Mouse (Mus musculus): ENCODE measurements around the gene Tmem120a. TPM values are rescaled to one million over a fixed set of nuclear protein-coding genes. Genes with fewer than 3 reads are reported as not detected.

Tmem120a gene
- polyA plus RNA-seq, 1 experiment from 2014 or later = 23.2 TPM

DNA sequence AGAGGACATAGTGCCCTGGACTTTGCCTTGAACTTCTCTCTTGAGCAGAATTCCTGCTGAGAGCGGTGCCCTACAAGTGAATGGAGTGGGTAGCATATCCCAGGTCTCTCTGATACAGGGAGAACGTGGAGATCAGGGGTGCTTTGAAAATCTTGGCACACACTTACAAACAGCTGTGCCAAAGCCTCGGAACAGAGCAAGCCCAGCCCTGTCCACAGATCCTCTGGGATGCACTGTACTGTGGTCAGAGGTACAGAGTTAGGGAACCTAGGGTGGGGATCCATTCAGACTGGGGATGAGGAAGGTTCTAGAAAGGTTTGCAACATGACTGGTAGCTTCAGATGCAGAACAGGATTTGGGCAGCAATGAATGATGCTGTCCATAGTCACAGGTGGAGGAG is 24.1 kb downstream of the Tmem120a start:
- no peak overlapping the region for H3K27ac ChIP-seq (ENCODE audit: low read depth, low read length)
- no peak overlapping the region for H3K4me3 ChIP-seq (ENCODE audit: low read depth, low read length)
- DNase-seq (ENCODE audit: low spot score) = no peak
- no peaks in the 10 kb centered on the region for H3K27me3 ChIP-seq (replicated peaks; ENCODE audit: control insufficient read depth, insufficient read depth, low read length)
- H3K4me2 ChIP-seq = no peak overlapping the region
- peaks cover 6% of the 10 kb centered on the region; the same call in 1 of the 2 replicates for H3K36me3 ChIP-seq (ENCODE audit: control insufficient read depth, insufficient read depth, low read length)
- peaks cover 7% of the 10 kb centered on the region for H3K4me1 ChIP-seq (replicated peaks; ENCODE audit: control insufficient read depth, insufficient read depth, low read length)
- H3K9me3 ChIP-seq (ENCODE audit: control insufficient read depth, low read length) = no peaks in the 10 kb centered on the region
- ATAC-seq (replicated peaks; ENCODE audit: low FRiP score) = no peak
- WGBS = 87% methylated on average over 3 of the region's 3 CpGs
- no peak overlapping the region for H3K9ac ChIP-seq (ENCODE audit: low read depth, low read length)

- no peak for DNase-seq (ENCODE audit: low spot score)
- Histone ChIP-seq H3K4me2 (no peak overlapping the region), H3K27ac (ENCODE audit: low read depth, low read length) (no peak overlapping the region), H3K9me3 (ENCODE audit: control insufficient read depth, low read length) (no peaks in the 10 kb centered on the region), H3K36me3 (ENCODE audit: control insufficient read depth, insufficient read depth, low read length) (peaks cover 6% of the 10 kb centered on the region; the same call in 1 of the 2 replicates), H3K4me1 (replicated peaks; ENCODE audit: control insufficient read depth, insufficient read depth, low read length) (peaks cover 2% of the 10 kb centered on the region), H3K4me3 (ENCODE audit: low read depth, low read length) (no peak overlapping the region), H3K27me3 (replicated peaks; ENCODE audit: control insufficient read depth, insufficient read depth, low read length) (no peaks in the 10 kb centered on the region), H3K9ac (ENCODE audit: low read depth, low read length) (no peak overlapping the region)
- no peak for ATAC-seq (replicated peaks; ENCODE audit: low FRiP score)
- 86% methylated on average over 10 of the region's 10 CpGs for WGBS
Observed at GRCm38 (mm10) chr5:135719586-135720120, 24.6 kb downstream of the Tmem120a start.

GRCm38 (mm10) chr5:135715624-135716023 is 28.6 kb downstream of the Tmem120a start:
- Histone ChIP-seq H3K4me1 (replicated peaks; ENCODE audit: control insufficient read depth, insufficient read depth, low read length) (peaks cover 37% of the 10 kb centered on the region), H3K4me2 (no peak overlapping the region), H3K27me3 (replicated peaks; ENCODE audit: control insufficient read depth, insufficient read depth, low read length) (no peaks in the 10 kb centered on the region), H3K36me3 (ENCODE audit: control insufficient read depth, insufficient read depth, low read length) (peaks cover 6% of the 10 kb centered on the region; the same call in 1 of the 2 replicates), H3K9ac (ENCODE audit: low read depth, low read length) (no peak overlapping the region), H3K9me3 (ENCODE audit: control insufficient read depth, low read length) (no peaks in the 10 kb centered on the region), H3K4me3 (ENCODE audit: low read depth, low read length) (no peak overlapping the region), H3K27ac (ENCODE audit: low read depth, low read length) (no peak overlapping the region)
- no peak for DNase-seq (ENCODE audit: low spot score)
- no peak for ATAC-seq (replicated peaks; ENCODE audit: low FRiP score)
- WGBS = 57% methylated on average over 10 of the region's 10 CpGs

DNA sequence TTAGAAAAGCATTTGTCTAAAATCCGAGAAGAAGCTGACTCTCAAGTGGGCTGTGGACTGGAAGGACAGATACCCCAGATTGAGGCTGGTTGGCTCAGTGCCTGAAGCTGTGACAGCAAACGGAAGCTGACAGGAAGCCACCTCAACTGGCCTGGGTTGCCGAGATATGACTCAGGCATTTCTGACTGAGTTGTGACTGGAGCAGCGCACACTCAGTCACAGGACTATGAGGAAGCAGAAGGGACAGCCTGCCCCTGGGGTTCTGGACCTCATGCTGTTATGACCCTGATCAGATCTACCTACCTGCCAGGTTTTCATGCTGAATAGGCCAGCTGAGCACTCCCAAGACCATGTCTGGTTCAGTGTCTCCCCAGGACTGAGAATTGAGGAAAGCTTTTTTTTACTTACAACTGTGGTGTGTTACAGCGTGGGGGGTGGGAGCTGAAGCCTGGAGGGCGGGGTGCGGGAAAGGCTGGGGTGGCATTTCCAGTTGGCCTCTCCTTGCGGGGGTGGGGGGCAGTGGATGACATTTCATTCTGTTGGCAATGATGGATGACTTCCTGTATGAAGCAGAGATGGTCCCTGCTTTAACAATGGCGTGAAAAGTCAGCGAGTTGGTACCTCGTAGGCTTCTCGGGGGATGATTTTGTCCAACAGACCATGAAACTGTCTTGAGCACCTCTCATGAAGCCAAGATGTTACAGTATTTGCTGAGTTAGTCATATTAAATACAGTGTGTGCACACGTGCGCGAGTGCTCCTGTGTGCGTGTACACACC is 30.6 kb downstream of the Tmem120a start:
- Histone ChIP-seq H3K9ac (ENCODE audit: low read depth, low read length) (no peak overlapping the region), H3K4me1 (replicated peaks; ENCODE audit: control insufficient read depth, insufficient read depth, low read length) (peaks cover 42% of the 10 kb centered on the region), H3K36me3 (ENCODE audit: control insufficient read depth, insufficient read depth, low read length) (peaks cover 11% of the 10 kb centered on the region), H3K27me3 (replicated peaks; ENCODE audit: control insufficient read depth, insufficient read depth, low read length) (no peaks in the 10 kb centered on the region), H3K27ac (ENCODE audit: low read depth, low read length) (peak overlapping the region; percentile 62), H3K4me3 (ENCODE audit: low read depth, low read length) (no peak overlapping the region), H3K4me2 (peak overlapping the region; percentile 48), H3K9me3 (ENCODE audit: control insufficient read depth, low read length) (no peaks in the 10 kb centered on the region)
- ATAC-seq (replicated peaks; ENCODE audit: low FRiP score) (peak; percentile 81), DNase-seq (ENCODE audit: low spot score) (peak; percentile 72)
- WGBS = 38% methylated on average over 16 of the region's 16 CpGs

GRCm38 (mm10) chr5:135712803-135713202 is 31.4 kb downstream of the Tmem120a start:
- H3K4me1 ChIP-seq (replicated peaks; ENCODE audit: control insufficient read depth, insufficient read depth, low read length) = peaks cover 46% of the 10 kb centered on the region

GRCm38 (mm10) chr5:135711582-135712355 is 32.5 kb downstream of the Tmem120a start:
- Histone ChIP-seq H3K9ac (ENCODE audit: low read depth, low read length) (no peak overlapping the region), H3K4me3 (ENCODE audit: low read depth, low read length) (no peak overlapping the region), H3K27me3 (replicated peaks; ENCODE audit: control insufficient read depth, insufficient read depth, low read length) (no peaks in the 10 kb centered on the region), H3K4me2 (no peak overlapping the region), H3K4me1 (replicated peaks; ENCODE audit: control insufficient read depth, insufficient read depth, low read length) (peaks cover 49% of the 10 kb centered on the region), H3K9me3 (ENCODE audit: control insufficient read depth, low read length) (no peaks in the 10 kb centered on the region), H3K27ac (ENCODE audit: low read depth, low read length) (no peak overlapping the region), H3K36me3 (ENCODE audit: control insufficient read depth, insufficient read depth, low read length) (peaks cover 14% of the 10 kb centered on the region)
- ATAC-seq (replicated peaks; ENCODE audit: low FRiP score) = no peak
- WGBS = 71% methylated on average over 13 of the region's 13 CpGs
- no peak for DNase-seq (ENCODE audit: low spot score)

More at GRCm38 (mm10) chr5:135712803-135713202, 31.4 kb downstream of the Tmem120a start:
- peak overlapping the region; percentile 62; the same call in 1 of the 2 replicates for H3K27ac ChIP-seq (ENCODE audit: low read depth, low read length)
- H3K4me3 ChIP-seq (ENCODE audit: low read depth, low read length) = no peak overlapping the region
- DNase-seq (ENCODE audit: low spot score) = no peak
- peaks cover 11% of the 10 kb centered on the region for H3K36me3 ChIP-seq (ENCODE audit: control insufficient read depth, insufficient read depth, low read length)
- no peaks in the 10 kb centered on the region for H3K9me3 ChIP-seq (ENCODE audit: control insufficient read depth, low read length)
- 0 out of 2 replicates have a peak, but pooled peaks have one; percentile 2 for ATAC-seq (replicated peaks; ENCODE audit: low FRiP score)
- H3K4me2 ChIP-seq = peak overlapping the region; percentile 32; the same call in 1 of the 2 replicates
- WGBS = 37% methylated on average over 4 of the region's 4 CpGs
- H3K9ac ChIP-seq (ENCODE audit: low read depth, low read length) = no peak overlapping the region
- no peaks in the 10 kb centered on the region for H3K27me3 ChIP-seq (replicated peaks; ENCODE audit: control insufficient read depth, insufficient read depth, low read length)

DNA sequence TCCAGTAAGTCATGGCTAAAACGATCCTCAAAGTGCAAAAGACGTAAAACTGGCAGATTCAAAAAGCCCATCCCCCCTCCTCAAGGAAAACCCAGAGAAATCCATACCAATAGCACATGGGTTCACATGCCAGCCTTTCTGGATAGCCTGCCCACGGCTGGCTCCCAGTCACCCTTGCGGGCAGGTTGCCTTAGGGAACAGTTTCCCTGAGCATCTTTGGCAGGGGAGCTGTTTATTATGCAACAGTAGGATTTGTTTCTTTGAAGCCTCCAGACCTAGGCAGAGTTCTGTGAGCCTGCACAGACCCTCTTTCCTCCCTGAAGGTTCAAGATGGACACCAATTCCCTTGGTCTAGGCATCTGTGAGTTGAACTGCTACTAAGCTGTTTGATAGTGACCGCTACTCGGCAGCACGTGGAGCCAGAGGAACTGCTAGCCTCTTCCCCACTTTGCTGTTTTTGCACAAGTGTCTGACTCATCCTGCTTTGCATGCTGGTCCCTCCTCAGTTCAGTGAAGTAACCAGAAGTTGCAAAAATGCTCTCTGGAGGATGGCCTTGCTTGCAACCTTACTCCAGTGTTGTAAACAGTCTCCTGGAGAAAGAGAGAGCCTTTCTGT is 33.5 kb downstream of the Tmem120a start:
- 68% methylated on average over 7 of the region's 7 CpGs for WGBS
- ATAC-seq (replicated peaks; ENCODE audit: low FRiP score) = no peak
- no peak for DNase-seq (ENCODE audit: low spot score)

GRCm38 (mm10) chr5:135709716-135710115 is 34.5 kb downstream of the Tmem120a start:
- Histone ChIP-seq H3K36me3 (ENCODE audit: control insufficient read depth, insufficient read depth, low read length) (peaks cover 15% of the 10 kb centered on the region), H3K9me3 (ENCODE audit: control insufficient read depth, low read length) (no peaks in the 10 kb centered on the region), H3K27me3 (replicated peaks; ENCODE audit: control insufficient read depth, insufficient read depth, low read length) (no peaks in the 10 kb centered on the region), H3K9ac (ENCODE audit: low read depth, low read length) (no peak overlapping the region), H3K4me3 (ENCODE audit: low read depth, low read length) (no peak overlapping the region), H3K4me2 (no peak overlapping the region), H3K4me1 (replicated peaks; ENCODE audit: control insufficient read depth, insufficient read depth, low read length) (peaks cover 49% of the 10 kb centered on the region), H3K27ac (ENCODE audit: low read depth, low read length) (no peak overlapping the region)
- 88% methylated on average over 5 of the region's 5 CpGs for WGBS
- DNase-seq (ENCODE audit: low spot score) (no peak), ATAC-seq (replicated peaks; ENCODE audit: low FRiP score) (no peak)

More for the DNA sequence above, 33.5 kb downstream of the Tmem120a start:
- Histone ChIP-seq H3K27me3 (replicated peaks; ENCODE audit: control insufficient read depth, insufficient read depth, low read length) (no peaks in the 10 kb centered on the region), H3K9me3 (ENCODE audit: control insufficient read depth, low read length) (no peaks in the 10 kb centered on the region), H3K4me3 (ENCODE audit: low read depth, low read length) (no peak overlapping the region), H3K4me2 (no peak overlapping the region), H3K4me1 (replicated peaks; ENCODE audit: control insufficient read depth, insufficient read depth, low read length) (peaks cover 49% of the 10 kb centered on the region), H3K9ac (ENCODE audit: low read depth, low read length) (no peak overlapping the region), H3K27ac (ENCODE audit: low read depth, low read length) (no peak overlapping the region), H3K36me3 (ENCODE audit: control insufficient read depth, insufficient read depth, low read length) (peaks cover 15% of the 10 kb centered on the region)

Measured in liver, embryonic 11.5 days (tissue).